Mouse (Mus musculus) cerebellum, adult (tissue): ENCODE data around the gene Col23a1.

Experiments used
- ATAC-seq: cut with Nextera tagmentation; 2 replicates; pipeline ENCODE4 v1.9.2; 2017; ENCODE audit warnings: mild to moderate bottlenecking, moderate library complexity, mixed read lengths; ENCODE audit not compliant: insufficient number of reproducible peaks, low FRiP score, low TSS enrichment

Gene Col23a1

DNA sequence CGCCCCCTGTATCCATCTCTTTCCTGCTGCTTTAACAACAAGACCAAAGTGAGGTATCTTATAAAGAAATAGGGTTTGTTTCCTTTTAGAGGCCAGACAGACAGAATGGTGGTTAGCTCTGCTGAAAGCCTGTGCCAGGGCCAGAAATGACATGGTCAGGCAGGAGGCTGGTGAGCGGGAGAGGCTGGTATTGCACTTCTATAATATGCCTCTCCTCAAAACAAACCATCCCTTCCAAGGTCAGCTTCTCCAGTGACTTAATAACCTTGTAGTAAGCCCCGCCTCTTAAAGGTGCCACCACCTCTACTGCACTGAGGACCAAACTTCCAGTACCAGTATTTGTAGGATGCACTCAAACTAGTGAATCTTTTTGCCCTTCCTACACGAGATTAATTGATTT is 81.6 kb downstream of the Col23a1 start:
- ATAC-seq = no peak

DNA sequence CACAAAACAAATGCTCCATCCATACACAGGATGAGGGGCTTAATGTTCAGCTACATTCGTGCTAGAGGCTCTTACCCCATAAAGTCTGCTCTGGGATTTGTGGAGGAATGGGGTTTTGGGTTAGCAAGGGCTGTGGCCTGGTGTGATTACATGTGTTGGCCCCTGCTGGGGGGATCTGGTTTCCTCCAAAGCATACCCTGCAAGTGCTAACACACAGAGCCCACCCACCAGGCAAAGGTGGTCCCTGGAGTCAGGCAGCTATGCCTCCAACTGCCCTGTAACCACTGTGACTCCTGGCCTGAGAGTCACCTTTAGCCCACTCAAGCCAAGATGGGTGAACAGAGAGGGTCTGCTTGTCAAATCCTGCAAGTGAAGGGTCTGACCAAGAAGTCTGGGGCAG is 82.2 kb downstream of the Col23a1 start:
- no peak for ATAC-seq

GRCm38 (mm10) chr11:51377199-51377598 is 87.5 kb downstream of the Col23a1 start:
- no peak for ATAC-seq

GRCm38 (mm10) chr11:51388892-51389340 is 99.2 kb downstream of the Col23a1 start:
- ATAC-seq = no peak

DNA sequence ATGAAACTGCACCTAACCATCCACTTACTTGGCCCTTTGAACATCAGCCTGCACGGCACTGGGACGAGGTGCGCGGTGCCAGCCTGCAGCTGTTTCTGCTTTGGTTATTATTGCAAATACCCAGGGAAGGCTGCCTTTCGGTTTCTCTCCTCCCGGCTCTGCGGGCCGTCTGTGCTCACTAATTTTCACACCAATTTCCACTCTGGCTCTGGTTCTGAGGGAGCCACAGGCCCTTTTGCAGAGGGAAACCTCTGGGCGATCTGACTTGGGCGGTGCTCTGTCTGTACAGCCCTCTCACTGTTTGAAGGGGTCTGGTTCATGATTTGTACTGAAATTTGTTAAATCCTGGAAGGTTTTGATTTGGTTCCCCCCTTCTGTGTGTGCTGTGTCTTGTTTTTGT is 100.0 kb downstream of the Col23a1 start:
- ATAC-seq = no peak

- ATAC-seq = no peak
Measured at GRCm38 (mm10) chr11:51390521-51390920, 100.8 kb downstream of the Col23a1 start.

GRCm38 (mm10) chr11:51391548-51391947 is 101.8 kb downstream of the Col23a1 start:
- ATAC-seq = peak; percentile 93

- no peak for ATAC-seq
Measured at GRCm38 (mm10) chr11:51394301-51394865, 104.7 kb downstream of the Col23a1 start.

DNA sequence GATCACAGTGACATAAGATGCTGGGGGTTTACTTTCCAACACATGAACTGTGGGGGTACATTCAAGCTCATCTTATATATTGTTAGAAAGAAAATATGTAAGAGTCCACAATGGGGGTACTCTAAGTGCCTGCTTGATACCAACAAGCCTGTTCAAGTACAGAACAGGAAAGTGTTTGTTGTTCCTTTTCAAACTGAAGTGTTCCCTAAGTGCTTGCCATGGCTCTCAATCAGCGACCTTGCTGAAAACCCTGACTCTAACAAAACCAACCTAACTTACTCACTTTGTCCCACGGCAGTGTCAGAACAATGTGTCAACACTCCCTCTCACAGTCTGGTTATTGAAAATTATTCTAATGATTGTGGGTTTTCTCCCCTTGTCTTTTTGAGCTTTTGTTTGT is 106.7 kb downstream of the Col23a1 start:
- ATAC-seq = no peak

DNA sequence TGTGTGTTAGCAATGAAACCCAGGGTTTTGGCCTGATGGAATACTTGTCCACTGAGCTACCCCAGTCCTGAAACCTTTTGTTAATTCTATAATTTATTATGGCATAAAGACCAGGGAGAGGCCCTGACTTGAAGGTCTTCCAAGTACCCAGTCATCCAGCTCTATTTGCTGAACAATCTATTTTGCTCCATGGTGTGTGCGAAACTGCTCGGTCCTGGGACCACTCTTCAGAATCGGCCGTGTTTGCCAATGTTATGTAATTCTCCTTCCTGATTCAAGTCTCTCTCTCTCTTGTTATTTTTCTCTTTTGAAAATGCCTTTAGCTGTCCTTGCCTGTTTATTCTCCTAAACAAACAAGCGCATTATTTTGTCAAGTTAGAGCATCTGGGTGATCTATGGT is 108.4 kb downstream of the Col23a1 start:
- no peak for ATAC-seq

DNA sequence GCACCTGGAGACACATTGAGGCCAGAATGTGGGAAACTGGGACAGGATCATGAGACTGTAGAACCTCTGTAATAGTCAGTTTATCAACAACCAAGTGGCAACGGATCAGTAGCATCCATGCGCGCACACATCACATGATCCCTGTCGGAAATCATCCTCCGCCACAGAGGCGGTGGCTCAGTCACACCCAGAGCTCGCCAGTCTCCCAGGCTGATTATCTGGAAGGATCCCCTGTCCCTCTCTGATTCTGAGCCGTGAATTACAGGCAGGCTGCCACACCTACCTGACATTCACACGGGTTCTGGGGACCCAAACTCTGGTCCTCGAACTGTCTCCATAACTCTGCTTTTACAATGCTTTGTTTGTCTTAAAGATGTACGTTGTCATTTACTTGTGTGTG is 110.6 kb downstream of the Col23a1 start:
- ATAC-seq = no peak

GRCm38 (mm10) chr11:51401481-51402128 is 111.9 kb downstream of the Col23a1 start:
- ATAC-seq = no peak

DNA sequence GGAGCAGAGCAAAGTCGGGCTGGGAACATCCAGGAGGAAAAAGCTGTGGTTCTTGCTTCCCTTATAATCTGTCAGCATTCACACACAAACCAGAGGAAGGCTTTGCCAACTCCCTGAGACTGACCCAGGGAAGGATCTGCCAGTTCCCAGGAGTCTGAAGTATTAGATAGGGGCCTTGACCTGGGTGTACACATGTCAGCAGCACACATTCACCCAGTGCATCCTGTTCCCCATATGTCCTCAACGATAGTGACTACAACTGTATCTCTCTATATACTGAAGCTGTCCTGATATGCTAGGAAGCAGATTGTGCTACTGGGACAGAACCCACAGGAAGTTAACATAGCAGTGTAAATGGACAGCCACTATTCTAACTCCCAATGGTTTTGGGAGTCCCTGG is 114.2 kb downstream of the Col23a1 start:
- ATAC-seq = no peak

DNA sequence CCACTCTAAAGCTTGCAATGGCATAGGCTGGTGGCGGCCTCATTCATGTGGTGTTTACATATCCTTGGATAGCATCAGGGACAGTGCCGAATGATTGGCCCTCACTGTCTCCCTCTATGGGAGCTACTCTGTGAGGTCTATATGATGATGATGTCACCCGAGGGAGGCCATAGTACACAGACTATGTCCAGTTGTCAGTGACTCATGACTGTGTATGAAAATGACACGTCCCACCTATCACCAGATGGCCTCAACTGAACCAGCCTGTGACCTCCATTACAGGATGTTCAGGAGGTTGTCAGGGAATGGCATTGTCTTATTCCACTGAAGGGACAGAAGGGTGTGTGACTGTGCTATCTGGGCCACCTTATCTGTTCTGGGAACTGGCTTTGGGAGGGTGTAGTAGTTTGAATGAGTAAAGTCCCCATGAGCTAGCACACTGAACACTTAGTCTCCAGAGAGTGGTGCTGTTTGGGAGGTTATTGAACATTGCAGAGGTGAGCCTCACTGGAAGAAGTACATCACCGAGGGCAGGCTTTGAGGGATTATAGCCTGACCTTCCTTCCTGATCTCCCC is 115.2 kb downstream of the Col23a1 start:
- ATAC-seq = no peak

DNA sequence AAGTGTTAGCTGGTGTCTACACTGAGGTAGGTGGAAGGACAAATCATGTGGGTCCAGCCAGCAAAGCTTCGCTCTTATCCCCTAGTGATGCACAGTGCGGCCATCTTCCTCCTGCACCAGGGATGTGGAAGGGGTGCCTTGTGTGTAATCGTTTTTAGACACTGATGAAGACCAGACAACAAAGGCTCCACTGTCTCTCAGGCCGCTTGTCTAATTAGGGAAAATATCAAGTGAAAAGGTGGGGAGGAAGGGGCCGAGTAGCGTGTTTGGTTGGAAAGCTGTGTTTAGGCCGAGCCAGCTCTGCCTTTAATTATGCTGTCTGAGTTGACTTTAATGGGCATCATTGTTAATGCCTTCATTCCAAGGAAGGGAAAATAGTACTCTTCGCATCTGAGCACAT is 116.8 kb downstream of the Col23a1 start:
- ATAC-seq = no peak

DNA sequence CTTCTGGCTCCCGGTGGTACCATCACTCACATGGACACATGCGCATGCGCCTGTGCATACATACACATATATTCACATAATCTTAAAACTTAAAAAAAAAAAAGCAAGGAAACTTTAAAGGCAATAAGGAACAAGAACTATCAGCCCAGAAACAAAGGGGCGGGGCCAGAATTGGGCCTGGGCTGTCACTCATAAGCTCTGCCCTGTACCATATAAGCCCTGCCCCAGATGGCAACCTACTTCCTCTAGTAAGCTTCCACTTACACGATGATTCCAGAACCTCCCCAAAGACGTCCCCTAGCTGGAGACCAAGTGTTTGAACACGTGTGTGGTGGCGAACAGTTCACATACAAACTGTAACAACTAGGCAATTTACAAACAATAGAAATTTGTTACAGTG is 117.6 kb downstream of the Col23a1 start:
- no peak for ATAC-seq

DNA sequence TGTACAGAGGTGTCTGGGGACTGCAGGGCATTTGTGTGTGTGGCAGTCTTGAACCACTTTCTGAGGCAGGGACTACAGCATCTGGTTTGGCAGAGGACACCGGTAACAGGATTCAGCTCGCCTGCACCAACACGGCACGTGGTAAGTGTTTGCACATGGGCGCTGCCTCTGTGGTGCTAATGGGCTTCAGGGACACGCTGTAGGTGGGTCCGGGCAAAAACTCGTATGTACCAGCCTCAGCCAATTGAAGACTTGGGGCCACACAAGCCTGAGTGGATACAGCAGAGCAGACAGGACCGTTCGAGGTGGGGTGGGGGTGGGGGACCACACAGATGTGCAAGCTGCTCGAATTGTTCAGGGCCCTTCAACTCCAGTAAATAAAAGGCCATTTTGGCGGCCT is 121.1 kb downstream of the Col23a1 start:
- no peak for ATAC-seq

DNA sequence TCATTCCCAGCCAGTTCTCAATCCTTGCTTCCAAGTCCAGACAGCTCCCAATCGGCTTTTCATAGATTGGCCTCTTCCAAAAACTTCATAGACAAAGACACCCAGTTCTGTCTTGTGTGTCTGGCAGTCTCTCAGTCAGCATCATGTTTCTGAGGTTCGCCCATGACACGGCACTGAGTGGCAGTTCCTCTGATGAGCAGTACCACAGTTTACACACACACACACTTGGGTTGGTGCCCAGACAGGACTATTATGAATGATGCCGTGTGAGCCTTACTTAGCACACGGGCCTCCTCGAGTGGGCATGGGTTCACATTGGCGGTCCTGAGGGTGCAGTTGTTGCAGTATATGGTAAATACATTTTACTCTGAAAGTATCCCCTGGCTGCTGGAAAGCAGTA is 124.8 kb downstream of the Col23a1 start:
- ATAC-seq = no peak

DNA sequence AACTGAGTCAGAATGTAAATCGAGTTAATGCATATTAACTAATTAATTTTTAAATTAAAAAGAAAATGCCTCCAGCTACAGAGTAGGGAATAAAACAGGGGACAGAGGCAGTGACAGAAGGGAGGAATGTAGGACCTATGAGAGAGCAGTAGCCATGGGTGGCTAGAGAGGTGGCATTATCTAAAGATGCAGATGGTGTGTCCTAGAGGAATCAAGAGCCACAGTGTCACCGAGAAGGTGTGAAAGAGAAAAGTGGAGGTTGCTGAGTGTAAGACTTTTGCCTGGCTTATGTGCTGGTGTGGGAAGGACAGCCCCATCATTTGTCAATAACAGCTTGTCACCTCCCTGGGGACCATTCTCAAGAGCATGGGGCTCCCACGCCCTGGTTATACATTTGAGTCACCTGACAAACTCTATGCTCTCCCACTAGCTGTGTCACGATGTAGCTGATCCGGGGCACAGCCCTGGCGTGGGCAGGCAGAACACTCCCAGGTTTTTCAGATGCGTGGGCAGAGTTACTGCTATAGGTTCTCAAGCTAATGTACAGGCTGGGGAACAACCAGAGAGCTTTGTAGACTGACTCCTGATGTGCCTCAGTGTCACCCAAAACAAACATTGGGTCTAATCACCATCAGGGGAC is 125.4 kb downstream of the Col23a1 start:
- no peak for ATAC-seq

DNA sequence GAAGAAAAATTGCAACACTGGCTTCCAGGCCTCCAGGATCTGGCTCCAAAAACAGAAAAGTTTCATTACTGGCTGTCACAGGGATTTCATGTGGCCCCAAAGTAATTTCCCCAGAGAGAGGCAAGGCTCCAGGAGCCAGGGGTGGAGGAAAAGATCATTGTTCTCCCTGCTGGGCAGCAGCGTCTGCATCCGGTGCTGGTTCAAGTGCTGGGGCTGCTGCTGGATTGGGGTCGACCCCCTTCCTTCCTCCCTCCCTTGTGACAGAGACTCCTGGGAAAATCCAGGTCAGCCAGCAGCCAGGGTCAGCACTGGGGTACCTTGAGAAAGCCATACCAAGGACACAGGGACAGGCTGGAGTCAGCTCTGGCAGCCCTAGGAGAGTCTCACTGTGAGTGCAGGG is 129.1 kb downstream of the Col23a1 start:
- ATAC-seq = no peak

GRCm38 (mm10) chr11:51421878-51422277 is 132.2 kb downstream of the Col23a1 start:
- no peak for ATAC-seq

- no peak for ATAC-seq
Measured at GRCm38 (mm10) chr11:51422713-51423112, 133.0 kb downstream of the Col23a1 start.
